Mouse (Mus musculus) limb, embryonic 11.5 days (tissue): Measurements from ENCODE around the gene Ctrl. TPM values are rescaled to one million over a fixed set of nuclear protein-coding genes. Genes with fewer than 3 reads are reported as not detected.

Source experiments
- ATAC-seq: fragments of 200-750 bp; cut with Nextera tagmentation; 2 replicates; pipeline ENCODE4 v1.8.0; 2017; ENCODE audit warnings: low read depth; ENCODE audit not compliant: insufficient number of reproducible peaks, low FRiP score, low TSS enrichment
- DNase-seq: peaks from one replicate; pipeline ENCODE4 v3.0.0-alpha.2; 2015; ENCODE audit warnings: low spot score
- H3K27ac ChIP-seq: fragments of 300-500 bp; sonication (generic); replicated peaks from 2 replicates; pipeline ENCODE4 v1.5.1; 2014; ENCODE audit warnings: low read depth, mild to moderate bottlenecking, low read length
- H3K27me3 ChIP-seq: fragments of 300-500 bp; sonication (generic); 2 replicates; pipeline ENCODE4 v1.6.1; 2014; ENCODE audit warnings: mild to moderate bottlenecking, low read length, mixed read lengths; ENCODE audit not compliant: control insufficient read depth, insufficient read depth
- H3K36me3 ChIP-seq: fragments of 300-500 bp; sonication (generic); 2 replicates; pipeline ENCODE4 v1.6.1; 2014; ENCODE audit warnings: mild to moderate bottlenecking, low read length, moderate library complexity, mixed read lengths; ENCODE audit not compliant: control insufficient read depth, insufficient read depth
- H3K4me1 ChIP-seq: fragments of 300-500 bp; sonication (generic); 2 replicates; pipeline ENCODE4 v1.6.1; 2014; ENCODE audit warnings: low read length, mixed read lengths; ENCODE audit not compliant: control insufficient read depth, insufficient read depth
- H3K4me2 ChIP-seq: fragments of 300-500 bp; sonication (generic); 2 replicates; pipeline ENCODE4 v1.6.1; 2014; ENCODE audit warnings: low read depth, mild to moderate bottlenecking, moderate library complexity; ENCODE audit not compliant: severe bottlenecking
- H3K4me3 ChIP-seq: fragments of 300-500 bp; sonication (generic); 2 replicates; pipeline ENCODE4 v1.5.1; 2014; ENCODE audit warnings: low read depth, low read length
- H3K9ac ChIP-seq: fragments of 300-500 bp; sonication (generic); 2 replicates; pipeline ENCODE4 v1.6.1; 2014; ENCODE audit warnings: mild to moderate bottlenecking, low read length
- H3K9me3 ChIP-seq: fragments of 300-500 bp; sonication (generic); 2 replicates; pipeline ENCODE4 v1.6.1; 2016; ENCODE audit warnings: low read length; ENCODE audit not compliant: control insufficient read depth
- WGBS: fragments of 180-500 bp; shearing (Covaris S2); extraction: QIAGEN DNeasy Blood & Tissue Kit; methylation state at CpG from one replicate; pipeline ENCODE4 v1.1.7; 2014; 5-methylcytosine and 5-hydroxymethylcytosine counted together
- microRNA-seq: library from miRNA; unstranded; fragments of <30 nt; microRNA quantifications from one replicate; pipeline ENCODE4, GENCODE M21; 2016
- polyA plus RNA-seq: library from polyadenylated mRNA; unstranded; fragments of >200 nt; fragmentation: Nextera tagmentation; extraction: Ambion mirVana; gene quantifications from 2 replicates; pipeline ENCODE4 v1.2.1, GENCODE M21; 2014

Ctrl gene
- polyA plus RNA-seq, 1 experiment from 2014 or later, result 1.1 TPM

DNA sequence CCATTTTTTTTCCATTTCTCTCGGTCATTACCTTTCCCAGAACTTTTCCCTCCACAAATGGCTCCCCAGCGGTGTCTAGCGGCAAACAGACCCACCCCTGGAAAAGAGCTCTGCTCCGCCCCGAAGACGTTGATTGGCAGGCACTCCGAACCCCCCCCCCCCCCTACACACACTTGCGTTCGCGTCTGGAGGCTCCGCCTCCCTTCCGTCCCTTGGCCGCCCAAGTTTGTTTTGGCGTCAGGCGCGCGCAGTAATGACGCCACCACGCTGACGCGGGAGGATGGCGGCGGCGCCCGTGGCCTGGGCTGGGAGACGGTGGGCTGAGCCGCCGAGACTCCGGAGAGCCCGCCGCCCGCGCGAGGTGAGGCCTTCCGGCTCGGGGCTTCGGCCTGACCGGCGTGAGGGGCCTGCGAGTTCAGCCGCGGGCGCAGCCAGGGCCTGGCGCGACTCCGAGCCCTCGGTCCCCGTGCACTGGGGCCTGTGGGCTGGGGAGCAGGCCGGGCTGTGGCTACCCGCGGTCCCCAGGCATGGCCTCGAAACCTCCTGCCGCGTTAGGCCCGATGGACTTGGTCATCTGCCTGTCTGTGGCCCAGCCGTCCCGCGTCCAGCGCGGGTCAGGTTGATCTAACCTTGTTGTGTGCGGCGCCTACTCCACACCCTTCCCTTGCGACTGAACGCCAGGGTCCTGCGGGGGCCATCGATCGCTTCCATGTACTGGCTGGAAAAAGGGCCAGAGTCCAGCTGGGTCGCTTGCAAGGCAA is 33.3 kb downstream of the Ctrl start, which contains the start of gene Pskh1:
Pskh1 (plus strand) TSS at position 262 of the 761 bp plus-strand sequence.
- peak; percentile 95 for DNase-seq
- H3K27ac ChIP-seq, result peak within 1 kb of the TSS; percentile 70; the same call in 1 of the 2 replicates
- H3K4me3 ChIP-seq, result peak within 1 kb of the TSS; percentile 94
- H3K4me2 ChIP-seq, result peak within 1 kb of the TSS; percentile 89
- H3K4me1 ChIP-seq, result 0 out of 2 replicates have a peak, but pooled peaks cover 6% of the 10 kb centered on the region
- no peaks in the 10 kb centered on the region for H3K27me3 ChIP-seq
- ATAC-seq, result peak; percentile 94
- peak within 1 kb of the TSS; percentile 98 for H3K9ac ChIP-seq
- no peaks in the 10 kb centered on the region for H3K36me3 ChIP-seq
- under 1% methylated on average over 68 of the region's 68 CpGs for WGBS
- H3K9me3 ChIP-seq, result no peaks in the 10 kb centered on the region

DNA sequence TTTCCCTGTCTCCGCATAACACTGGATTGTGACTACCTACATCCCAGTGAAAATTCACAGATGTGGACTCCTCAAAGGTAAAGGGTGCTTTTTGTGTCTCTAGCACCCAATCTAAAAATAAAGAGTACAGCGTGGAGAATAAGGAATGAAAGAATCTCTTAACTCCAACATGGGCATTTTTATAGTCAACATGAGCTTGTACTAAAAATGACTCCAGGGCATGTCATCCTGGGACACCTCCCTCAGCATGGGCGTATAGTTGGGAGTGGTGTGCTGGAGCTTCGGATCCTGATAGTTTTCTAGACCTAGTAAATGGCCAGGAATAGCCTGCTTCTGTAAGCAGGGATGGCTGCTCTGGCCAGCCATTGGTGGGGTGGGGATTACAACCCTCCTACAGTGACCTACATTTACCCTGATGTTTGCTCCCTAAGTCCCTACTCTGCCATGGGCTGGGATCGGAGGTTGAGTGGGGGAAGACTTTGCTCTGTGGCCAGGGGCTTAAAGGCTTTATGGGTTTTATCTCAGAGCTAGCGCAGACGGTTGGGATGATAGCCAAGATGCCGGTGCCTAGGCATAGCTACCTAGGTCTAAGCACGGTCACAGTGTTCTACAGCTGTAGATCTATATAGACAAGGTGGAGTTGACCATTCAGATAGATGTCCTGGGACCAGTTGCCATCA is 35.7 kb downstream of the Ctrl start:
- Histone ChIP-seq H3K4me3 (no peak overlapping the region), H3K27ac (no peak overlapping the region), H3K36me3 (0 out of 2 replicates have a peak, but pooled peaks cover 3% of the 10 kb centered on the region), H3K4me1 (0 out of 2 replicates have a peak, but pooled peaks cover 6% of the 10 kb centered on the region), H3K4me2 (no peak overlapping the region), H3K9me3 (no peaks in the 10 kb centered on the region), H3K27me3 (no peaks in the 10 kb centered on the region), H3K9ac (no peak overlapping the region)
- no peak for ATAC-seq
- DNase-seq, result no peak
- 81% methylated on average over 9 of the region's 9 CpGs for WGBS

DNA sequence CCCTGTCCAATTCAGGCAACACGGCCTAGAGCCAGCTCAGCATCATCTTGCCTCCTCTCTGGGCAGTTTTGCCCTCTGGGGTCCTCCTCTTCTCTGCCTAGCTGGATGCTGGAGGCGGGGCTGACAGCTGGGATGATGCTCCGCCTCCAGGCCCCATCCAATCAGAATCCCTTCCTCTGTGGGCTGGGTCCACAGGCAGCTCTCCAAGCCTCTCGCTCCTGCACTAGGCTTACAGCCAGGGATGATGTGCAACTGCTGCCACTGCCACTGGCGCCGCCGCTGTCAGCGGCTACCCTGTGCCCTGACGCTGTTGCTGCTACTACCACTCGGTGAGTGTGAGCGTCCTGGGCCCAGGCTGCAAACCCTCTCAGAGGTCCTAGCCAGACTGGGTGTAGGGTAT is 40.3 kb downstream of the Ctrl start, which contains the start of gene Nrn1l:
Nrn1l (plus strand) TSS at position 229 of the 400 bp plus-strand sequence.
- WGBS, result 8% methylated on average over 11 of the region's 11 CpGs
- Histone ChIP-seq H3K4me2 (no peak within 1 kb of the TSS), H3K9ac (no peak within 1 kb of the TSS), H3K9me3 (no peaks in the 10 kb centered on the region), H3K27ac (no peak within 1 kb of the TSS), H3K27me3 (no peaks in the 10 kb centered on the region), H3K36me3 (peaks cover 34% of the 10 kb centered on the region), H3K4me3 (no peak within 1 kb of the TSS), H3K4me1 (no peaks in the 10 kb centered on the region)
- DNase-seq (peak; percentile 79), ATAC-seq (peak; percentile 83; the same call in 1 of the 2 replicates)

DNA sequence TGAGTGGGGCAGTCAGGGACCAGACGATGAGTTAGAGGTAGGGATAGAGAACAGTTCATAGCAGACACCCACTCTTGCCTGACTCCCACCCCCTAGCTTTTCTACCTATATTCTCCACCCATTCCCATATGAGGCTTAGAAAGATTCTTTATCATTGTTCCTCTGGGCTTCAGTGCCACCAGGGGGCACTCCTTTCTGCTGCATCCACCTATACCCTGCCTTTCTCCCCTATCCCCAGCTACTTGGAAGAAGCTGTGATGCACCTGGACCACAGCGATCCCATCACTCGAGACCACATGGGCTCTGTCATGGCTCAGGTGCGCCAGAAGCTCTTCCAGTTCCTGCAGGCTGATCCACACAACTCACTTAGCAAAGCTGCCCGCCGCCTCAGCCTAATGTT is 41.2 kb downstream of the Ctrl start:
- Histone ChIP-seq H3K4me2 (no peak overlapping the region), H3K27me3 (no peaks in the 10 kb centered on the region), H3K9me3 (no peaks in the 10 kb centered on the region), H3K4me3 (no peak overlapping the region), H3K4me1 (no peaks in the 10 kb centered on the region), H3K27ac (no peak overlapping the region), H3K9ac (no peak overlapping the region), H3K36me3 (peaks cover 40% of the 10 kb centered on the region)
- WGBS, result 79% methylated on average over 6 of the region's 6 CpGs
- DNase-seq (no peak), ATAC-seq (no peak)

DNA sequence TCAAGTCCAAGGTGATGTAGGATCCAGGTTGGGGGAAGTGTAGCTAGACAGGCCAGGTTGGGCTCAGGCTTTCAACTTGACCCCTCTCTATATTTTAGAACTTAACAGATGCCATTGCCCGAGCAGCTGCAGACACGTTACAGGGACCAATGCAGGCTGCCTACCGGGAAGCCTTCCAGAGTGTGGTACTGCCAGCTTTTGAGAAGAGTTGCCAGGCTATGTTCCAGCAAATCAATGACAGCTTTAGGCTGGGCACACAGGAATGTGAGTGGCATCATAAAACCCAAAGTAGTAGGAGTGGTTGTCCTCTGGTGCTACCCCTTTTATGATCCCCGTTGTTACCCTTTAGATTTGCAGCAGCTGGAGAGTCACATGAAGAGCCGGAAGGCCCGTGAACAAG is 42.8 kb downstream of the Ctrl start:
- no peak overlapping the region for H3K4me3 ChIP-seq
- no peak overlapping the region for H3K9ac ChIP-seq
- ATAC-seq (no peak), DNase-seq (no peak)
- H3K4me1 ChIP-seq, result no peaks in the 10 kb centered on the region
- H3K27me3 ChIP-seq, result no peaks in the 10 kb centered on the region
- H3K4me2 ChIP-seq, result no peak overlapping the region
- H3K36me3 ChIP-seq, result peaks cover 49% of the 10 kb centered on the region
- 90% methylated on average over 6 of the region's 6 CpGs for WGBS
- no peaks in the 10 kb centered on the region for H3K9me3 ChIP-seq
- H3K27ac ChIP-seq, result no peak overlapping the region

- WGBS, result 95% methylated on average over 12 of the region's 12 CpGs
- DNase-seq (no peak), ATAC-seq (no peak)
- Histone ChIP-seq H3K27me3 (no peaks in the 10 kb centered on the region), H3K9me3 (no peaks in the 10 kb centered on the region), H3K9ac (no peak overlapping the region), H3K4me3 (no peak overlapping the region), H3K4me1 (no peaks in the 10 kb centered on the region), H3K27ac (no peak overlapping the region), H3K4me2 (no peak overlapping the region), H3K36me3 (peaks cover 50% of the 10 kb centered on the region)
Measured at GRCm38 (mm10) chr8:105889756-105890465, 43.8 kb downstream of the Ctrl start.

Small RNA genes within 50 kb of the gene (microRNA-seq; reads per million reads assigned to microRNA genes)
- gene Mir7074, result not detected

Other genes starting within 250 kb of the Ctrl start
- 0.45 and 0.73 TPM in 2 replicates for gene Carmil2, start 247.6 kb downstream of the Ctrl start, polyA plus RNA-seq
- gene Acd, start 232.8 kb downstream of the Ctrl start, polyA plus RNA-seq, result 68.9 and 71.5 TPM in 2 replicates
- gene Pard6a, start 232.7 kb downstream of the Ctrl start, polyA plus RNA-seq, result 14.6 TPM in 2 replicates
- 0.12 TPM in 1 of 2 replicates, not detected in the other for gene 4933405L10Rik, start 226.2 kb downstream of the Ctrl start, polyA plus RNA-seq
- gene Enkd1, start 225.7 kb downstream of the Ctrl start, polyA plus RNA-seq, result 42.3 and 44.3 TPM in 2 replicates
- gene Gfod2, start 175.2 kb downstream of the Ctrl start, polyA plus RNA-seq, result 22.8 and 25.8 TPM in 2 replicates
- gene Ranbp10, start 106.5 kb downstream of the Ctrl start, polyA plus RNA-seq, result 17.0 and 17.3 TPM in 2 replicates
- 0.14 and 0.15 TPM in 2 replicates for gene Tsnaxip1, start 106.1 kb downstream of the Ctrl start, polyA plus RNA-seq
- 48.8 and 55.2 TPM in 2 replicates for gene Cenpt, start 80.6 kb downstream of the Ctrl start, polyA plus RNA-seq
- 73.4 and 77.6 TPM in 2 replicates for gene Thap11, start 78.7 kb downstream of the Ctrl start, polyA plus RNA-seq
- gene Nutf2, start 73.3 kb downstream of the Ctrl start, polyA plus RNA-seq, result 327 and 371 TPM in 2 replicates
- gene Edc4, start 53.0 kb downstream of the Ctrl start, polyA plus RNA-seq, result 44.2 and 51.3 TPM in 2 replicates
- 0.43 and 0.78 TPM in 2 replicates for gene Nrn1l, start 40.3 kb downstream of the Ctrl start, polyA plus RNA-seq
- gene Pskh1, start 33.4 kb downstream of the Ctrl start, polyA plus RNA-seq, result 27.8 and 28.9 TPM in 2 replicates
- 24.6 and 28.4 TPM in 2 replicates for gene Psmb10, start 4.6 kb upstream of the Ctrl start, polyA plus RNA-seq
- 1.2 and 1.3 TPM in 2 replicates for gene Lcat, start 9.5 kb upstream of the Ctrl start, polyA plus RNA-seq
- 23.5 and 27.2 TPM in 2 replicates for gene Slc12a4, start 32.2 kb upstream of the Ctrl start, polyA plus RNA-seq
- gene Dpep3, start 45.6 kb upstream of the Ctrl start, polyA plus RNA-seq, result not detected in 2 replicates
- gene Dus2, start 57.5 kb upstream of the Ctrl start, polyA plus RNA-seq, result 18.8 and 21.8 TPM in 2 replicates
- gene Dpep2nb, start 72.1 kb upstream of the Ctrl start, polyA plus RNA-seq, result not detected in 2 replicates
- gene Ddx28, start 78.0 kb upstream of the Ctrl start, polyA plus RNA-seq, result 23.1 and 24.9 TPM in 2 replicates
- gene Nfatc3, start 125.0 kb upstream of the Ctrl start, polyA plus RNA-seq, result 6.4 and 6.6 TPM in 2 replicates
- gene Esrp2, start 203.1 kb upstream of the Ctrl start, polyA plus RNA-seq, result 4.6 and 5.6 TPM in 2 replicates
- 5.9 and 6.7 TPM in 2 replicates for gene Pla2g15, start 216.5 kb upstream of the Ctrl start, polyA plus RNA-seq
- gene Slc7a6, start 235.0 kb upstream of the Ctrl start, polyA plus RNA-seq, result 101 and 107 TPM in 2 replicates